Mouse (Mus musculus): ENCODE data around the gene Tmem132b. TPM values are rescaled to one million over a fixed set of nuclear protein-coding genes. Genes with fewer than 3 reads are reported as not detected.
A peak's percentile ranks its signal among the peaks of the same experiment; 100 is the strongest.

Tmem132b gene
- polyA plus RNA-seq, 1 experiment from 2014 or later = 0.42 TPM

DNA sequence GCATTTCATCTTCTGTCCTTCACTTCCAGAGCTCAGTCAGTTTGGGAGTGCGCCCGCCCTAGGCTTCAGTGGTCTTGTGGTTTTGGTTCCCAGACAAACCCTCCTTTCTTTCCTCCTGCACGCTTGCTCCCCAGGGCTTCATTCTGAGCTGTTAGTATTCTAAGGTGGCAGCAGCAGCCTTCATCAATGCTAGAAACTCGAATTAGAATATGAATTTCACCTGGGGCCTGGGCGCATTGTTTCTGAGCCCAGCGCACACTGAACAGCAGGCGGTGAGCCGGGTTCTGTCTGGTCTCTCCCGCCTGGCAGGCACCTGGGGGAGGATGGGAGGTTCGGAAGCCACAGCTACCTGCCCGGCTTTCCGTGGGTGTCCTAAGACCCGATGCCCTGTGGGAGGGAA is 14.7 kb downstream of the Tmem132b start:
- Histone ChIP-seq H3K27me3 (ENCODE audit: control insufficient read depth, insufficient read depth, low read length) (peaks cover 2% of the 10 kb centered on the region; the same call in 1 of the 2 replicates), H3K4me3 (ENCODE audit: low read depth, low read length) (no peak overlapping the region), H3K4me1 (ENCODE audit: control insufficient read depth, insufficient read depth, low read length) (peaks cover 7% of the 10 kb centered on the region), H3K27ac (ENCODE audit: low read depth, low read length) (no peak overlapping the region), H3K36me3 (ENCODE audit: control insufficient read depth, insufficient read depth, low read length) (no peaks in the 10 kb centered on the region), H3K4me2 (no peak overlapping the region), H3K9ac (ENCODE audit: low read length) (no peak overlapping the region), H3K9me3 (ENCODE audit: control insufficient read depth, low read length) (no peaks in the 10 kb centered on the region)
- ATAC-seq (ENCODE audit: low FRiP score) (no peak), DNase-seq (ENCODE audit: low spot score, missing footprints) (no peak)
- WGBS = 26% methylated on average over 13 of the region's 13 CpGs

DNA sequence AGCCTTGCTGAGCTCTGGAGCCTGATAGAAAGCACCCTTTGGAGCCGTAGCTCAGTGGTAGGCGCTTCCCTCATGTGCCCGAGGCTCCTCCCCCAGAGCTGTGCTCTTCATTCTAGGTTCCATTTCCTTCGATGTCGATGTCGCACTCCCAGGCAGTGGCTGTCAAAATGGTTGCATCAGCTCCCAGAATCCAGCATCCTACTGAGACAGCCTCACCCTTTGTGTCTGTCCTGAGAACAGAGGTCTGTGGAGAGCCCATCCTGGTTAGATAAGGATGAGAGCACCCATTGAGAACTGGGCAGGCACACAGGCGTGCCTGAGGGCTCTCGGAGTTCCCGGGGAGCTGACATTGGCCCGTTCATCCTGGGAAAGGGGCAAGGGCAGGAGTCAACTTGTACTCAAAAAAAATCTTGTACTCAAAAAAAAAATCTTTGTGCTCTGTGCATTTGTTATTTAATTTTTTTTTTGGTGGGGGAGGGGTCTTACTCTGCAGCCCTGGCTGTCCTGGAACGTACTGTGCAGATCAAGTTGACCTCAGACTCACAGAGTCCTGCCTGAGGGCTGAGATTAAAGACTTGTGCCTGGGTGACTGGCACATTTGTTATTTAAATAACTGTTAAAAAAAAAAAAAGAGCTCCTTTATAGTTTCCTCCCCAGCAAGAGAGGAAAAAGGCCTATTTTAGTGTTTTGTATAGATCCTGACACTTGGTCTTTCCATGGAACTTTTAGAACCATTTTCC is 18.3 kb downstream of the Tmem132b start:
- DNase-seq (ENCODE audit: low spot score, missing footprints) (no peak), ATAC-seq (ENCODE audit: low FRiP score) (peak; percentile 66)
- H3K9me3 ChIP-seq (ENCODE audit: control insufficient read depth, low read length) = no peaks in the 10 kb centered on the region
- H3K27ac ChIP-seq (ENCODE audit: low read depth, low read length) = no peak overlapping the region
- 25% methylated on average over 11 of the region's 11 CpGs for WGBS
- no peak overlapping the region for H3K9ac ChIP-seq (ENCODE audit: low read length)
- H3K36me3 ChIP-seq (ENCODE audit: control insufficient read depth, insufficient read depth, low read length) = no peaks in the 10 kb centered on the region
- peak overlapping the region; percentile 15; the same call in 1 of the 2 replicates for H3K4me2 ChIP-seq
- H3K4me3 ChIP-seq (ENCODE audit: low read depth, low read length) = no peak overlapping the region
- peaks cover 2% of the 10 kb centered on the region; the same call in 1 of the 2 replicates for H3K27me3 ChIP-seq (ENCODE audit: control insufficient read depth, insufficient read depth, low read length)
- H3K4me1 ChIP-seq (ENCODE audit: control insufficient read depth, insufficient read depth, low read length) = peaks cover 7% of the 10 kb centered on the region

DNA sequence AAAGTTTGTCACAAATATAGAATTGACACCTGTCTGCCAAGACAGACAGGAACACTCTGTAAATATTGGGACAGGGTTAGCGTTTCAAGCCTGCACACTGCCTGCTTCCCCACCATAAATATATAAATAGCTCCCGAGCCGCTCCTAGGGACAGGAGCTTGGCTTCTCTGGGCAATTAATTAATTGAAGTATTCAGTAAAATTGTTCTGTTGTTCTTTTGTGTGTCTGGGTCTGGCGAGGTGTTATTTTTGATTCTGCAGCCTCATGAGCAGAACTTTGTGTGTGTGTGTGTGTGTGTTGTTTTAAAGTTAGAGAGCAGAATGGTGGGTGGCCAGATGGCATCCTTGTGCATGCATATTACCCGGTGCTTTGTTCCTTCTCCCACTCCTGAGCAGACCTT is 24.2 kb downstream of the Tmem132b start:
- ATAC-seq (ENCODE audit: low FRiP score) (no peak), DNase-seq (ENCODE audit: low spot score, missing footprints) (no peak)
- WGBS = 89% methylated on average over 5 of the region's 5 CpGs

DNA sequence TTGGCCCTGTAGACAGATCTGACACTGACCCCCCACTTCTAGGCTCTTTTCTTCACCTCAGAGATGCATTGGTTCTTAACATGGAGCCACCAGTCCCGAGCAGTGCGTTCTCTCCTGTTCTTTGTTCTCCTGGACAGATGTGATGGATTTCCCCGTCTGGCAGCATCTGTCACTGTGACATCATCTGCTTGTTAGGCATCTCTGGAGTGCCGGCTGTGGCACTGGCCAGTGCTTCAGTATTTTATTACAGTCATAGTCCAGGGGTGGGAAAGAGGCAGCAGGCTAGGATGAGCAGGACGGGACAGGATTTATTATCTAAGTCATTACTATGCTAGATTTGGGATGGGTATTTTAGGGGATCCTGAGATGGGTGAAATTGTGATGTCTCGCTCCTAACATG is 31.9 kb downstream of the Tmem132b start:
- H3K36me3 ChIP-seq (ENCODE audit: control insufficient read depth, insufficient read depth, low read length) = no peaks in the 10 kb centered on the region
- no peaks in the 10 kb centered on the region for H3K9me3 ChIP-seq (ENCODE audit: control insufficient read depth, low read length)
- H3K4me1 ChIP-seq (ENCODE audit: control insufficient read depth, insufficient read depth, low read length) = no peaks in the 10 kb centered on the region
- no peak for DNase-seq (ENCODE audit: low spot score, missing footprints)
- H3K27ac ChIP-seq (ENCODE audit: low read depth, low read length) = no peak overlapping the region
- no peak overlapping the region for H3K4me2 ChIP-seq
- H3K9ac ChIP-seq (ENCODE audit: low read length) = no peak overlapping the region
- 69% methylated on average over 6 of the region's 6 CpGs for WGBS
- no peaks in the 10 kb centered on the region for H3K27me3 ChIP-seq (ENCODE audit: control insufficient read depth, insufficient read depth, low read length)
- no peak for ATAC-seq (ENCODE audit: low FRiP score)
- no peak overlapping the region for H3K4me3 ChIP-seq (ENCODE audit: low read depth, low read length)

More for the DNA sequence above, 24.2 kb downstream of the Tmem132b start:
- Histone ChIP-seq H3K4me2 (no peak overlapping the region), H3K9ac (ENCODE audit: low read length) (no peak overlapping the region), H3K27me3 (ENCODE audit: control insufficient read depth, insufficient read depth, low read length) (no peaks in the 10 kb centered on the region), H3K36me3 (ENCODE audit: control insufficient read depth, insufficient read depth, low read length) (no peaks in the 10 kb centered on the region), H3K9me3 (ENCODE audit: control insufficient read depth, low read length) (no peaks in the 10 kb centered on the region), H3K4me3 (ENCODE audit: low read depth, low read length) (no peak overlapping the region), H3K27ac (ENCODE audit: low read depth, low read length) (no peak overlapping the region), H3K4me1 (ENCODE audit: control insufficient read depth, insufficient read depth, low read length) (no peaks in the 10 kb centered on the region)

DNA sequence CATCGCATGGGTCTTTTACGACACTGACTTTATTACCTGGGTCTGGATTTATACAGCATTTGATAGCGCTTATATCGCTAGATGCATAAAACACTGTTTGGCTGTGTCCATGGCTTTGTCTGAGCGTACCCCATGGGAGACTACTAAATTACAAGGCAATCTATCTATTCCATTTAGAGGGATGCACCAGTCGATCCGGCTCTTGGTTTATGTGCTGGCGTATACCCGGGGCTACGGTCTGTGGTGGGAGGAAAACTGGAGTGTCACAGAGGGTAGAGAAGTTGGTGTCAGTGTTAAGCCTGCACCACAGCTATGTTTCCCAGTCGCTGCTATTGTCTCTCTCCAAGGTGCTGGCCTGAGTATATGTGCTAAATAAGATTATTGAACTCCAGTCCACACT is 34.2 kb downstream of the Tmem132b start:
- no peak overlapping the region for H3K9ac ChIP-seq (ENCODE audit: low read length)
- H3K4me1 ChIP-seq (ENCODE audit: control insufficient read depth, insufficient read depth, low read length) = no peaks in the 10 kb centered on the region
- no peak for DNase-seq (ENCODE audit: low spot score, missing footprints)
- no peaks in the 10 kb centered on the region for H3K36me3 ChIP-seq (ENCODE audit: control insufficient read depth, insufficient read depth, low read length)
- H3K27ac ChIP-seq (ENCODE audit: low read depth, low read length) = no peak overlapping the region
- no peak overlapping the region for H3K4me3 ChIP-seq (ENCODE audit: low read depth, low read length)
- no peak for ATAC-seq (ENCODE audit: low FRiP score)
- H3K9me3 ChIP-seq (ENCODE audit: control insufficient read depth, low read length) = no peaks in the 10 kb centered on the region
- WGBS = 81% methylated on average over 11 of the region's 11 CpGs
- no peaks in the 10 kb centered on the region for H3K27me3 ChIP-seq (ENCODE audit: control insufficient read depth, insufficient read depth, low read length)
- no peak overlapping the region for H3K4me2 ChIP-seq

DNA sequence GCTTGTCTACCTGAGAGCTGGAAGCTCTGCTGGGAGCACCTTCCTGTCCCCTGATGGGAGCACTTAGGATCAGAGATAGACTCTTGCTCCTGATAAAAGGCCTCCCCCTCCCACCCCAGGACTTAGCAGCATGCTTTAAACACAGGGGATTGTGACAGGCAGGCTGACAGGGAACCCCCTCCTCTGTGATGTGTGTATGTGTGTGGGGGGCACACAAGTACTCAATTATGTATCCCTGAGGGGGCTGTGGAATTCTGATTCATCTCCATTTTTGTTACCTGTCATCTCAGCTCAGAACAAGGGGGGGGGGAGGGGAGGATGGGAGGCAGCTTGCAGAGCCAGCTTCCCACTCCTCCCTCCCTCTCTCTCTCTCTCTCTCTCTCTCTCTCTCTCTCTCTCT is 36.9 kb downstream of the Tmem132b start:
- H3K4me3 ChIP-seq (ENCODE audit: low read depth, low read length) = no peak overlapping the region
- no peaks in the 10 kb centered on the region for H3K9me3 ChIP-seq (ENCODE audit: control insufficient read depth, low read length)
- ATAC-seq (ENCODE audit: low FRiP score) = no peak
- H3K4me2 ChIP-seq = no peak overlapping the region
- H3K27ac ChIP-seq (ENCODE audit: low read depth, low read length) = no peak overlapping the region
- no peak for DNase-seq (ENCODE audit: low spot score, missing footprints)
- H3K27me3 ChIP-seq (ENCODE audit: control insufficient read depth, insufficient read depth, low read length) = no peaks in the 10 kb centered on the region
- H3K9ac ChIP-seq (ENCODE audit: low read length) = no peak overlapping the region
- H3K4me1 ChIP-seq (ENCODE audit: control insufficient read depth, insufficient read depth, low read length) = no peaks in the 10 kb centered on the region
- no peaks in the 10 kb centered on the region for H3K36me3 ChIP-seq (ENCODE audit: control insufficient read depth, insufficient read depth, low read length)

DNA sequence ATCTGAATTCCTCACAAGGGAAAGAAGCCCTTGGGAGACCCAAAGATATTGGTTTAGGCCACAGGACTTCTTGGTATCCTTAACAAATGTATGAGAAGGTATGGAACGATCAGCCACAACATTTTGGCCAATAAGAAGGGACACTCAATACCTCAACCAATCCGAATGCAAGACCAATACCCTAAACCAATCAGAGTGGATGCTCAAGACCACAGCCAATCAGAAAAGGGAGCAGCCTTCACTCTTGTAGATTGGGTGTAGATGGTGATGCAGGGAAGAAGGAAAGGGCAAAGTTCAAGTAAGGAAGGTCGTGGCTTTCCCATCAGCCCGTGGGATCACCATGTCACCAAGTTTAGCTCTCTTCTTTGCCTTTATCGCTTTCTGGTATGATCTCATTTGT is 40.4 kb downstream of the Tmem132b start:
- Histone ChIP-seq H3K36me3 (ENCODE audit: control insufficient read depth, insufficient read depth, low read length) (no peaks in the 10 kb centered on the region), H3K9ac (ENCODE audit: low read length) (no peak overlapping the region)

DNA sequence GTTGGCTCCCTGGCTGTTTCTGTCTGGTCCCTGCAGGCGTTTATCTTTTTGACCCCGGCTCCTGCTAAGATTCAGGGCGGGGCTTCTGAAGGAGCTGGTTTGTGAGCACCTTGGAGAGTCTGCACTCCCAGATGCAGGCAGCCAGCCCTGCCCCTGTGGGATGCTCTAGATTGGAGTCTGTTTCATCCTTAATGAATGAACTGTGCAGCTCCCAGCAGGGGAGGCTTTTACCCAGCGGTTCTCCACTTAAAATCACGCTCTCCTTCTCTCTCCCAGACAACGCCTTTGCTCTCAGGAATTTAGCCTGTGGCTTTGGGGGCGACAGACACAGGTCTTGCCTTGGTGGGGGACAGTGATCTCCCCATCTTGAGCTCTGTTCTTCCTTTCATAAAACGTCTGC is 43.3 kb downstream of the Tmem132b start:
- no peak overlapping the region for H3K9ac ChIP-seq (ENCODE audit: low read length)
- H3K4me3 ChIP-seq (ENCODE audit: low read depth, low read length) = no peak overlapping the region
- no peaks in the 10 kb centered on the region for H3K36me3 ChIP-seq (ENCODE audit: control insufficient read depth, insufficient read depth, low read length)
- no peaks in the 10 kb centered on the region for H3K27me3 ChIP-seq (ENCODE audit: control insufficient read depth, insufficient read depth, low read length)
- H3K4me2 ChIP-seq = no peak overlapping the region
- no peak overlapping the region for H3K27ac ChIP-seq (ENCODE audit: low read depth, low read length)
- ATAC-seq (ENCODE audit: low FRiP score) (no peak), DNase-seq (ENCODE audit: low spot score, missing footprints) (peak; percentile 86)
- H3K9me3 ChIP-seq (ENCODE audit: control insufficient read depth, low read length) = no peaks in the 10 kb centered on the region
- WGBS = 3% methylated on average over 8 of the region's 8 CpGs
- H3K4me1 ChIP-seq (ENCODE audit: control insufficient read depth, insufficient read depth, low read length) = no peaks in the 10 kb centered on the region; the same call in 1 of the 2 replicates

More for the DNA sequence above, 40.4 kb downstream of the Tmem132b start:
- H3K9me3 ChIP-seq (ENCODE audit: control insufficient read depth, low read length) = no peaks in the 10 kb centered on the region
- DNase-seq (ENCODE audit: low spot score, missing footprints) (peak; percentile 6), ATAC-seq (ENCODE audit: low FRiP score) (no peak)
- no peak overlapping the region for H3K27ac ChIP-seq (ENCODE audit: low read depth, low read length)
- H3K4me3 ChIP-seq (ENCODE audit: low read depth, low read length) = no peak overlapping the region
- H3K27me3 ChIP-seq (ENCODE audit: control insufficient read depth, insufficient read depth, low read length) = no peaks in the 10 kb centered on the region
- no peaks in the 10 kb centered on the region; the same call in 1 of the 2 replicates for H3K4me1 ChIP-seq (ENCODE audit: control insufficient read depth, insufficient read depth, low read length)
- H3K4me2 ChIP-seq = no peak overlapping the region
- 92% methylated on average over 5 of the region's 5 CpGs for WGBS

DNA sequence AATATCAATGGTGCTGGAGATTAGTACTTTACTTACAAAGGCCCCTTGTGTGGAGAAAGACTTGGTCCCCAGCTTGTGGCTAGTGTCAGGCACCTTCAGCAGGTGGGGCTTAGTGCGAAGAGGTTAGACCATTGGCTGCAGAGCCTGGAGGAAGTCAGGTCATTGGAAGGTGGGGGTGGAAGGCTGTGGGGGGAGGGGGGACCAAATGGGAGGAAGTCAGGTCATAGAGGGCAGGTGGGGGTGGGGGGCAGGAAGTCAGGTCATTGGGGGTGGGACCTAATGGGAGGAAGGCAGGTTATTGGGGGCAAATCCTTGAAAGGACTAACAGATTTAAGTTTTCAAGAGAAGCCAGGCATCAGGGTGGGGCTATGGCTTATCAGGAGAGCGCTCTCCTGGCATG is 44.3 kb downstream of the Tmem132b start:
- no peak for ATAC-seq (ENCODE audit: low FRiP score)
- Histone ChIP-seq H3K4me2 (no peak overlapping the region), H3K9me3 (ENCODE audit: control insufficient read depth, low read length) (no peaks in the 10 kb centered on the region), H3K4me3 (ENCODE audit: low read depth, low read length) (no peak overlapping the region), H3K4me1 (ENCODE audit: control insufficient read depth, insufficient read depth, low read length) (no peaks in the 10 kb centered on the region; the same call in 1 of the 2 replicates), H3K27me3 (ENCODE audit: control insufficient read depth, insufficient read depth, low read length) (no peaks in the 10 kb centered on the region), H3K9ac (ENCODE audit: low read length) (no peak overlapping the region), H3K27ac (ENCODE audit: low read depth, low read length) (no peak overlapping the region), H3K36me3 (ENCODE audit: control insufficient read depth, insufficient read depth, low read length) (no peaks in the 10 kb centered on the region)
- DNase-seq (ENCODE audit: low spot score, missing footprints) = no peak
- 84% methylated on average over 2 of the region's 2 CpGs for WGBS

Measured in midbrain, embryonic 11.5 days (tissue).